Mouse (Mus musculus) neural tube, embryonic 14.5 days (tissue): Measurements from ENCODE around the gene Rbfox2. TPM values are rescaled to one million over a fixed set of nuclear protein-coding genes. Genes with fewer than 3 reads are reported as not detected.

Source experiments
- ATAC-seq: fragments of 200-750 bp; cut with Nextera tagmentation; 2 replicates; pipeline ENCODE4 v1.8.0; 2017; ENCODE audit warnings: low read depth, mild to moderate bottlenecking, moderate TSS enrichment, moderate library complexity
- H3K27ac ChIP-seq: fragments of 300-500 bp; sonication (generic); 2 replicates; pipeline ENCODE4 v1.5.1; 2014; ENCODE audit warnings: low read depth, mild to moderate bottlenecking, control low read depth, low read length, moderate library complexity, mixed read lengths
- H3K27me3 ChIP-seq: fragments of 300-500 bp; sonication (generic); 2 replicates; pipeline ENCODE4 v1.6.1; 2014; ENCODE audit warnings: low read length; ENCODE audit not compliant: control insufficient read depth, insufficient read depth
- H3K36me3 ChIP-seq: fragments of 300-500 bp; sonication (generic); 2 replicates; pipeline ENCODE4 v1.6.1; 2014; ENCODE audit warnings: low read length, mixed read lengths; ENCODE audit not compliant: control insufficient read depth, insufficient read depth
- H3K4me1 ChIP-seq: fragments of 300-500 bp; sonication (generic); 2 replicates; pipeline ENCODE4 v1.6.1; 2014; ENCODE audit warnings: low read length; ENCODE audit not compliant: control insufficient read depth, insufficient read depth
- H3K4me2 ChIP-seq: fragments of 300-500 bp; sonication (generic); 2 replicates; pipeline ENCODE4 v1.6.1; 2014; ENCODE audit warnings: mild to moderate bottlenecking, low read depth, low read length, control low read depth
- H3K4me3 ChIP-seq: fragments of 300-500 bp; sonication (generic); 2 replicates; pipeline ENCODE4 v1.5.1; 2014; ENCODE audit warnings: low read depth, low read length, control low read depth, mixed read lengths
- H3K9ac ChIP-seq: fragments of 300-500 bp; sonication (generic); replicated peaks from 2 replicates; pipeline ENCODE4 v1.6.1; 2014; ENCODE audit warnings: low read depth, mild to moderate bottlenecking, control low read depth, low read length, mixed read lengths
- H3K9me3 ChIP-seq: fragments of 300-500 bp; sonication (generic); 2 replicates; pipeline ENCODE4 v1.6.1; 2016; ENCODE audit warnings: low read length; ENCODE audit not compliant: control insufficient read depth
- WGBS: fragments of 180-500 bp; shearing (Covaris S2); extraction: QIAGEN DNeasy Blood & Tissue Kit; methylation state at CpG from one replicate; pipeline ENCODE4 v1.1.7; 2014; 5-methylcytosine and 5-hydroxymethylcytosine counted together
- polyA plus RNA-seq: library from polyadenylated mRNA; unstranded; fragments of >200 nt; fragmentation: Nextera tagmentation; extraction: Ambion mirVana; gene quantifications from 2 replicates; pipeline ENCODE4 v1.2.1, GENCODE M21; 2014

The Rbfox2 gene
- polyA plus RNA-seq, 1 experiment from 2014 or later = 208 TPM

- H3K27ac ChIP-seq = peak overlapping the region; percentile 65; the same call in 1 of the 2 replicates
- H3K9me3 ChIP-seq = no peaks in the 10 kb centered on the region
- H3K4me3 ChIP-seq = no peak overlapping the region
- no peaks in the 10 kb centered on the region for H3K27me3 ChIP-seq
- peaks cover 10% of the 10 kb centered on the region; the same call in 1 of the 2 replicates for H3K4me1 ChIP-seq
- no peaks in the 10 kb centered on the region for H3K36me3 ChIP-seq
- WGBS = 38% methylated on average over 17 of the region's 17 CpGs
- peak; percentile 44; the same call in 1 of the 2 replicates for ATAC-seq
- H3K9ac ChIP-seq = no peak overlapping the region
- H3K4me2 ChIP-seq = peak overlapping the region; percentile 40; the same call in 1 of the 2 replicates
Observed at GRCm38 (mm10) chr15:77344127-77345125, 37.6 kb upstream of the Rbfox2 start.

GRCm38 (mm10) chr15:77343527-77344091, 36.8 kb upstream of the Rbfox2 start:
- ATAC-seq = peak; percentile 72
- H3K4me1 ChIP-seq = peaks cover 10% of the 10 kb centered on the region; the same call in 1 of the 2 replicates
- no peaks in the 10 kb centered on the region for H3K9me3 ChIP-seq
- no peaks in the 10 kb centered on the region for H3K36me3 ChIP-seq
- H3K4me3 ChIP-seq = peak overlapping the region; percentile 3; the same call in 1 of the 2 replicates
- no peaks in the 10 kb centered on the region for H3K27me3 ChIP-seq
- H3K4me2 ChIP-seq = peak overlapping the region; percentile 40
- H3K27ac ChIP-seq = peak overlapping the region; percentile 65
- 0 out of 2 replicates have a peak overlapping the region, but pooled peaks have one; percentile 1 for H3K9ac ChIP-seq
- WGBS = 2% methylated on average over 13 of the region's 13 CpGs

- peak; percentile 35; the same call in 1 of the 2 replicates for ATAC-seq
- Histone ChIP-seq H3K4me1 (peaks cover 10% of the 10 kb centered on the region; the same call in 1 of the 2 replicates), H3K4me3 (peak overlapping the region; percentile 3; the same call in 1 of the 2 replicates), H3K27ac (peak overlapping the region; percentile 65), H3K4me2 (peak overlapping the region; percentile 40), H3K27me3 (no peaks in the 10 kb centered on the region), H3K9me3 (no peaks in the 10 kb centered on the region), H3K36me3 (no peaks in the 10 kb centered on the region), H3K9ac (0 out of 2 replicates have a peak overlapping the region, but pooled peaks have one; percentile 1)
- 26% methylated on average over 18 of the region's 18 CpGs for WGBS
Observed at GRCm38 (mm10) chr15:77342962-77343526, 36.2 kb upstream of the Rbfox2 start.

GRCm38 (mm10) chr15:77342005-77342404, 35.2 kb upstream of the Rbfox2 start:
- WGBS = 89% methylated on average over 6 of the region's 6 CpGs
- H3K4me3 ChIP-seq = no peak overlapping the region
- no peak overlapping the region for H3K27ac ChIP-seq
- ATAC-seq = no peak
- H3K27me3 ChIP-seq = no peaks in the 10 kb centered on the region
- H3K4me1 ChIP-seq = peaks cover 10% of the 10 kb centered on the region; the same call in 1 of the 2 replicates
- H3K36me3 ChIP-seq = no peaks in the 10 kb centered on the region
- H3K4me2 ChIP-seq = no peak overlapping the region
- no peaks in the 10 kb centered on the region for H3K9me3 ChIP-seq
- H3K9ac ChIP-seq = no peak overlapping the region

GRCm38 (mm10) chr15:77340581-77340980, 33.8 kb upstream of the Rbfox2 start:
- H3K9ac ChIP-seq = no peak overlapping the region
- H3K4me1 ChIP-seq = peaks cover 10% of the 10 kb centered on the region; the same call in 1 of the 2 replicates
- H3K36me3 ChIP-seq = no peaks in the 10 kb centered on the region
- no peak overlapping the region for H3K4me2 ChIP-seq
- H3K9me3 ChIP-seq = no peaks in the 10 kb centered on the region
- no peak for ATAC-seq
- H3K27ac ChIP-seq = no peak overlapping the region
- no peak overlapping the region for H3K4me3 ChIP-seq
- H3K27me3 ChIP-seq = no peaks in the 10 kb centered on the region

GRCm38 (mm10) chr15:77338924-77339429, 32.2 kb upstream of the Rbfox2 start:
- no peaks in the 10 kb centered on the region for H3K9me3 ChIP-seq
- H3K4me3 ChIP-seq = no peak overlapping the region

GRCm38 (mm10) chr15:77338451-77338850, 31.6 kb upstream of the Rbfox2 start:
- ATAC-seq = no peak
- no peaks in the 10 kb centered on the region for H3K27me3 ChIP-seq
- 76% methylated on average over 7 of the region's 7 CpGs for WGBS
- no peaks in the 10 kb centered on the region for H3K9me3 ChIP-seq
- no peak overlapping the region for H3K4me3 ChIP-seq
- no peak overlapping the region for H3K4me2 ChIP-seq
- no peak overlapping the region for H3K9ac ChIP-seq
- no peaks in the 10 kb centered on the region for H3K36me3 ChIP-seq
- peaks cover 5% of the 10 kb centered on the region; the same call in 1 of the 2 replicates for H3K4me1 ChIP-seq
- no peak overlapping the region for H3K27ac ChIP-seq

More at GRCm38 (mm10) chr15:77338924-77339429, 32.2 kb upstream of the Rbfox2 start:
- ATAC-seq = no peak
- Histone ChIP-seq H3K27me3 (no peaks in the 10 kb centered on the region), H3K4me1 (peaks cover 10% of the 10 kb centered on the region; the same call in 1 of the 2 replicates), H3K9ac (no peak overlapping the region), H3K27ac (no peak overlapping the region), H3K4me2 (no peak overlapping the region), H3K36me3 (no peaks in the 10 kb centered on the region)
- WGBS = 77% methylated on average over 8 of the region's 8 CpGs

- Histone ChIP-seq H3K27me3 (no peaks in the 10 kb centered on the region), H3K9me3 (no peaks in the 10 kb centered on the region), H3K27ac (no peak overlapping the region), H3K4me3 (no peak overlapping the region), H3K4me2 (no peak overlapping the region), H3K36me3 (no peaks in the 10 kb centered on the region), H3K9ac (no peak overlapping the region), H3K4me1 (no peaks in the 10 kb centered on the region)
- WGBS = 48% methylated on average over 3 of the region's 3 CpGs
- ATAC-seq = no peak
Observed at GRCm38 (mm10) chr15:77337926-77338325, 31.1 kb upstream of the Rbfox2 start.
